Mouse (Mus musculus): ENCODE data around the gene Otulinl. TPM values are rescaled to one million over a fixed set of nuclear protein-coding genes. Genes with fewer than 3 reads are reported as not detected.
A peak's percentile ranks its signal among the peaks of the same experiment; 100 is the strongest.

Gene Otulinl
- polyA plus RNA-seq, 1 experiment from 2014 or later = 32.0 TPM

DNA sequence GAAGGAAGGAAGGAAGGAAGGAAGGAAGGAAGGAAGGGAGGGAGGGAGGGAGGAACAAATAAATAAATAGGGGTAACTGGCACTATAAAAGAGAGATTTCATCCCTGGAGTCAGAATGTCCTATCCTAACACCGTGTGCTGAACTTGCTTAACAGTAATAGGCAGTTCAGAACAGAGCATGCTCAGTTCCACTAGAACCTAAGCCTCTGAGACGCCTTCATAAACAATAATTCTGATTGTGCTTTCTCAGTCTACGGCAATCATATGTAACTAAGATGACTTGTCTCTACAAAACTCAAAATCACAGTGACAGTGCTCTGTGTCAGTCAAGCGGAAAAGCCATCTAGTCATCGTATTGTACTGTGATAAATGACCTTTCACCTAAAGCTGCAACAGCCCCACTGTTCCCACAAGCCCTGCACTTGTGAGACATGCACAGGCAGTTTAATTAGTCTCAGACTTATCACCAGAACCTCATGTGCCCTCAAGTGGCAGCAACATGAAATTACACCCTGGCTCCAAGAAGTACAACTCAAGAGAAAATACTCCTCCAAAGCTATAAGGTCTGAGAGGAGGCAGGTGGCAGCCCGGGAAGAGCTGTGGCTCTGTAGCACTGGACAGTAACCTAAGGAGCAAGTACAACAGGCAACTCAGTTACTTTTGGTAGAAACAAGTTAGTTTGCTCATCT, 68.7 kb downstream of the Otulinl start:
- Histone ChIP-seq H3K9ac (no peak overlapping the region), H3K27me3 (no peaks in the 10 kb centered on the region), H3K4me1 (no peaks in the 10 kb centered on the region), H3K27ac (replicated peaks) (no peak overlapping the region), H3K4me3 (replicated peaks) (no peak overlapping the region), H3K36me3 (peaks cover 41% of the 10 kb centered on the region), H3K4me2 (replicated peaks) (no peak overlapping the region), H3K9me3 (replicated peaks) (no peaks in the 10 kb centered on the region)
- WGBS = 50% methylated on average over 6 of the region's 6 CpGs
- 0 out of 2 replicates have a peak, but pooled peaks have one; percentile 39 for ATAC-seq (ENCODE audit: insufficient number of reproducible peaks, low FRiP score, low TSS enrichment, low read depth)

DNA sequence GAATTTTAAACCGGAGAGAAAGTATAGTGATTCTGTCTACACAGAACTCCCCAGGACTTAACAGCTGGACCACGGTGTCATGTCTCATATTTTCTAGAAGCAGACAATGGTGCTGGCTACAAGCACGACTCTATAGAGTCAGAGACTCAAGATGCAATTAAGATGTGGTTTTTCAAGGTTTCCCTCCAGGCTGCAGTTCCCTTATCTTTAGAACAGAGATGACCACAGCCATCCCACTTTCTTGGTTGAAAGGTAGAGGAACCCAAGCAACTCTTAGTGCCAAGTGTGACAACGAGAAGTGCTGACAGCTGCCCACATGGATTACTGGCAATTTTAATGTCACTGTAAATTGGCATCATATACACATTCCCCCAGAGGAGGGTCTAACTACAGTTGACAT, 71.8 kb downstream of the Otulinl start:
- Histone ChIP-seq H3K4me1 (no peaks in the 10 kb centered on the region), H3K36me3 (peaks cover 47% of the 10 kb centered on the region), H3K9me3 (replicated peaks) (no peaks in the 10 kb centered on the region), H3K4me2 (replicated peaks) (no peak overlapping the region), H3K4me3 (replicated peaks) (no peak overlapping the region), H3K27me3 (no peaks in the 10 kb centered on the region), H3K27ac (replicated peaks) (no peak overlapping the region), H3K9ac (no peak overlapping the region)
- no peak for ATAC-seq (ENCODE audit: insufficient number of reproducible peaks, low FRiP score, low TSS enrichment, low read depth)
- WGBS = 69% methylated on average over 4 of the region's 4 CpGs

DNA sequence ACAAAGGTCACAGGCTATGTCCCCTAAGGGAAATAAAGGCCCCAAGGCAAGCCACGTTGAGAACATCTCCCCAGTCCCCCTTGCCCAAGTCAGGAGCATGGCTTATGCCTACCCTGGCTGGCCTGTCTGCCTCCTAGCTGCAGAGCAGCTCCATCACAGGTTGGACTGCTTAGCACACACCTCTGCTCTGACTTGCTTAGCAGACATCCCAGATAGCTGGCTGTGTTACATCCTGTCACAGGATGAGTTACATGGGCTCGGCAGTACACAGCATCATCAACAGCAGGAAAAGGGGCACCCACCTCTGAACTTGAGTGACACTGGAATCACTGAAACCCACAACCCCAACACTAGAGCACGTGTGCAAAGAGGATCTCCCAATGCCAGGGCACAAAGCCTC, 76.1 kb downstream of the Otulinl start:
- no peak overlapping the region for H3K27ac ChIP-seq (replicated peaks)
- H3K9ac ChIP-seq = no peak overlapping the region
- 80% methylated on average over 3 of the region's 3 CpGs for WGBS
- H3K4me3 ChIP-seq (replicated peaks) = no peak overlapping the region
- peaks cover 47% of the 10 kb centered on the region for H3K36me3 ChIP-seq
- no peaks in the 10 kb centered on the region for H3K9me3 ChIP-seq (replicated peaks)
- no peak overlapping the region for H3K4me2 ChIP-seq (replicated peaks)
- no peaks in the 10 kb centered on the region for H3K4me1 ChIP-seq
- ATAC-seq (ENCODE audit: insufficient number of reproducible peaks, low FRiP score, low TSS enrichment, low read depth) = no peak
- H3K27me3 ChIP-seq = no peaks in the 10 kb centered on the region

Other genes starting within 250 kb of the Otulinl start
- gene Ank, start 214.9 kb downstream of the Otulinl start, polyA plus RNA-seq (2015; fragmentation: Nextera tagmentation; extraction: Ambion mirVana) = 21.8 and 23.3 TPM in 2 replicates
- gene Otulin, start 50.9 kb downstream of the Otulinl start, polyA plus RNA-seq (2015; fragmentation: Nextera tagmentation; extraction: Ambion mirVana) = 29.7 and 34.8 TPM in 2 replicates

All from embryonic facial prominence, embryonic 15.5 days (tissue).